Mouse (Mus musculus) hematopoietic stem cell, adult 5-6 weeks (primary cell): ENCODE results near the gene Hmgb2. TPM values are rescaled to one million over a fixed set of nuclear protein-coding genes. Genes with fewer than 3 reads are reported as not detected.
"Not testable (repeated sequence)": the region's sequence is repeated elsewhere in the genome, so short reads cannot be mapped to it uniquely, and the experiment has no call there.

ENCODE experiments used
- ATAC-seq, 2 experiments: fragments of 125-278 bp in 1 of 2; replicated peaks in 1 of 2; 2 replicates each; pipeline ENCODE4 v1.8.0; 2016 to 2017; ENCODE audit warnings: inconsistent platforms in 2 of 2, mild to moderate bottlenecking in 2 of 2, moderate number of reproducible peaks in 2 of 2, low read depth in 1 of 2, moderate TSS enrichment in 1 of 2; ENCODE audit not compliant: low FRiP score in 2 of 2, poor library complexity in 2 of 2, severe bottlenecking in 2 of 2, insufficient read depth in 1 of 2, low TSS enrichment in 1 of 2
- total RNA-seq: library from RNA; stranded (forward); fragments of 172-1452, 232-1000 nt; gene quantifications from 2 replicates; pipeline ENCODE4 v1.2.3, GENCODE M21; 2017

The Hmgb2 gene
- total RNA-seq, 1 experiment from 2014 or later, result 434 TPM

DNA sequence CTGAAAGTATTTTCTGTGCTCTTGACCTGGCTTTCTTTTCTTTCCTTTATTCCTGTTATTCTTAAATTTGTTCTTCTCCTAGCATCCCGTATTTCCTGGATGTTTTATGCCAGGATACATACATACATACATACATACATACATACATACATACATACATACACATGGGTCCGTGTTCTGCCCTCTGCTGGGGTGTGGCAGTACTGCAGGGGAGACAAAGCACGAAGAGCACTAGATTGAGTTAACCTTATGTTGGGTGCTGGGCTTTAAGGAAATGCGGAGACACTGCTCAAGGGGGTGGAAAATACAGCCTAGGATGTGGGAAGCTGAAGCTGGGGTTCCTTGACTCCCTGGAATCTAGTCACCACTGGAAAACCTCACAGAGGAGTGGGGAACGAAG lies 8.1 kb upstream of the Hmgb2 start:
- ATAC-seq, result peak; percentile 88 to 90

DNA sequence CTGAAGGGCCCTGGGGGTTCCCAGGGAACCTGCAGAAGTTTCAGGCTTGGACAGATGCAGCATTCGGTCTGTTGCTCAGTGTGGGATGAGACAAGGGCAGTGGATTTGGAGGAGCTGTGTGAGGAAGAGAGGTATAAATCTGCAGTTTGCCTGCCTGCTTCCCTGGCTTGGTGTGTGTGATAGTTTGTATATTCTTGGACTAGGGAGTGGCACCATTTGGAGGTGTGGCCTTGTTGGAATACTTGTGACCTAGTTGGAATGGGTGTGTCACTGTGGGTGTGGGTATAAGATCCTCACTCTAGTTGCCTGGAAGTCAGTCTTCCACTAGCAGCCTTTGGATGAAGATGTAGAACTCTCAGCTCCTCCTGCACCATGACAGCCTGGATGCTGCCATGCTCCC lies 6.2 kb upstream of the Hmgb2 start:
- ATAC-seq, result not testable (repeated sequence)

DNA sequence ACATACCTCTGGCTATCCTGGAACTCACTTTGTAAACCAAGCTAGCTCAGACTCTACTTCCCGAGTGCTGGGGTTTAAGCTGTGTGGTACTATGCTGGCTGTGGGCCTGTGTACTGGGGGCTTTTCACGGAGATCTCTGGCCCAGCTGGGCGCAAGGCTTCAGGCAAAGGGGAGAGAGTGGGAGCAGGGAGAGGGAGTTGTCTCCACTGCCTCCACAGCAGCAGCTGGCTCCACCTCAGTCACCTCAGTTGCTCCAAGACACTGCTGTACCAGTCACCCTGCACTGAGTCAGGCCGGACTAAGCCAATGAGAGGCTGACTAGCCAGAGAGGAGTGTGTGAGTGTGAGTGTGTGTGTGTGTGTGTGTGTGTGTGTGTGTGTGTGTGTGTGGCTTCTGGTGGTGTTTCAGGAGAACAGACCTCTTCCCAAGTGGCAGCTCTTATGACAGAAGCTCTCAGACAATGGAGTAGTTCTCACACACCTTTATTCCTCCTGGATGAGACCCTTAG lies 4.1 kb upstream of the Hmgb2 start:
- no peak for ATAC-seq

DNA sequence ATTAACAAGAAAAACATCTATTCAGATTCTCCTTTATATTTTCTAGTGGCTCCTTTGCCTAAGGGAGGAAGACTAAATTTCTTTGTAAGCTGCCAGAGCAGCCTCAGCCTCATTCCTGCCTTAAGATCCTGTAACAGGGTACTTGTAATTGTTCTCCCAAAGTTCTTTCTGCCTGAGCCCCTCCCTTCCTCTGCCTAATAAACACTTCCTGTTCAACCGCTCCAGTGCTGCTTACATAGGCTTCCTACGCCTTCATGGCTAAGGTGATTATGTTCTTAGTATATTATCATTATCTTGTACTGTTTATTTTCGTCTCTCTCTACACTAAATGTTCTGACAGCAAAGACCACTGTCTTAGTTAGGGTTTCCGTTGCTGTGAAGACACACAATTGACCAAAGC lies 3.0 kb upstream of the Hmgb2 start:
- ATAC-seq, result no peak

DNA sequence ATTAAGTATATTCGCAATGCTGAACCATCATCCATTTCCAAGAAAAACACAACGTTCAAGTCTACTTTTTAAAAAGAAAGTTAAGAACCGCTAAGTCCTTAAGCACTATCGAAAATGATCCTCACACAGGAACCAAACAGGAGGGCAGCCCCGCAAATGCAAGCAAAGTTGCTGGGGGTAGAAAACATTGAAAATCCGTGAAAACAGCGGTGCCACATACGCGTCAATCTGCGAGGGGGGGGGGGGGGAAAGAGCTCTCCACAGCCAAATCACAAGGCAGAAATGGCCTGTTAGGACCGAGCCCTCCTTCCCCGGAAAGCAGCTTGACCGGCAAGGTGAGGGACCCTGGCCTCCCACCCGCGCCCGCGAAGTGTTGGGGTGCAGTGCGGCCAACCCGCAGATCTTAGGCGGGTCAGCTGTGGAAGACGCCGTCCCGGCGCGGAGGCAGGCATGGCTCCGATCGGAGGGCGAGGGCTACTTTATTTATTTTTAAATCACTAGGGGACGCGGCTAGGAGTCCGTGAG lies 854 bp upstream of the Hmgb2 start:
- ATAC-seq, result no peak; a peak in 2 of 4 replicates

DNA sequence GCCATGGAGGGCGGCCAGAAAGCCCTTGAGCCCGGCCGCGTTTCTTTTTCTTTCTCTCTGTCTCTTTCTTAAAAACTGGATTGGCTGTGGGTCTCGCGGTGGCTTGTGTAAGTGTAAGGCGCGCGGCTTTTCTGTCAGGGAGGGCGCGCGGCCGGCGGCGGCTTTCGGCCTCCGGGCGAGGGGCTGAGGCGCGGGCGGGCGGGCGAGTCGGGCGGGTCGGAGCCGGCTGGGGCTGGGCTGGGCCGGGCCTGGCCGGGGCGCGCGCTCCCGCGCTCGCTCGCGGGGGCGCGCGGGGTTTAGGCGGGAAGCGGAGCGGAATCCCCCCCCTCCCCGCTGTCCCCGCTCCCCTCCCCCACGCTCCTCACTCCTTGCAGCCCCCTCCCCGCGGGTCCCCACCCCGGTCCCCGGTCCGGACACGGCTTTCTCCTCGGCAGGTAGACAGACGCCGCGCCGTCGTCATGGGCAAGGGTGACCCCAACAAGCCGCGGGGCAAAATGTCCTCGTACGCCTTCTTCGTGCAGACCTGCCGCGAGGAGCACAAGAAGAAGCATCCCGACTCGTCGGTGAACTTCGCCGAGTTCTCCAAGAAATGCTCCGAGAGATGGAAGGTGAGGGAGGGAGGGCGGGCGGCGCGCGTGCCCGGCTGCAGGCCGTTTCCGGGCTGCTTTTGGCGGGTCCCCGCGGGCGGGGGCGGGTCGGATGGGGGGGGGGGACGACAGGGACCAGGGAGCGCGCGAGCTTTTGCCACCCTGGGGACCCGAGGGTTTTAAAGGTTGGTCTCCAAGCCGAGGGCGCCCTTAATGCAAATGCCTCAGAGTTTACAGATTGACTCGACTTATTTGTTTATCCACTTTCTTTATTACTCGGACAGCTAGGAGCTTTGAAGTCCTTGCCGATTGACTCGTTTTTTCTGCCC lies 692 bp downstream of the Hmgb2 start:
- ATAC-seq, result no peak; a peak in 1 of 4 replicates

DNA sequence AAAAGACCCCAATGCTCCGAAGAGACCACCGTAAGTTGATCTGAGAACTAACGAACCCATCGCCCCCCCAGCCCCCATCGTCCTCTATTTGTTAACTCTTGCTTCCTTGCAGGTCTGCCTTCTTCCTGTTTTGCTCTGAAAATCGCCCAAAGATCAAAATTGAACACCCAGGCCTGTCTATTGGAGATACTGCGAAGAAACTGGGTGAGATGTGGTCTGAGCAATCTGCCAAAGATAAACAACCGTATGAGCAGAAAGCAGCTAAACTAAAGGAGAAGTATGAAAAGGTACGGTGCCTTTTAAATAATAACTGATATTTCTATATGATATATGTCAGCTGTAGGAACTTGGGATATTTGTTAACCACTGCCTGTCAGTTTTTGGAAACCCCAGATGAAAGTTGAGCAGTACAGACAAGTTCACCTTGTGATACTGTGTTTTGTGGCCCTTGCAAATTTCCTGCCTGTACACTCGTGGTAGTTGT lies 1.5 kb downstream of the Hmgb2 start:
- not testable (repeated sequence) for ATAC-seq

DNA sequence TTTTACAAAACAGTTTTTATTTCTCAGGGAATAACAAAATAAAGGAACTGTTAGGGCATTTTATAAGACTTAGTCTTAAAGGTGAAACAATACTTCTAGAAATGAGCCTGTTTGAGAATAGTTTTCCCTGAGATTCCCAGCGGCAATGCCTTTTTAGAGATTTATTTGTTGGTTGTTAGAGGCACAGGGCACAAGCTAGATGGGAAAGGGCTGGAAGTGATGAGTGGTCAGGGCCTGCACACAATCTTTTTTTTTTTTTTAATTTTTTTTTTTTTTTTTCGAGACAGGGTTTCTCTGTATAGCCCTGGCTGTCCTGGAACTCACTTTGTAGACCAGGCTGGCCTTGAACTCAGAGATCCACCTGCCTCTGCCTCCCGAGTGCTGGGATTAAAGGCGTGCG lies 5.0 kb downstream of the Hmgb2 start:
- not testable (repeated sequence) for ATAC-seq

DNA sequence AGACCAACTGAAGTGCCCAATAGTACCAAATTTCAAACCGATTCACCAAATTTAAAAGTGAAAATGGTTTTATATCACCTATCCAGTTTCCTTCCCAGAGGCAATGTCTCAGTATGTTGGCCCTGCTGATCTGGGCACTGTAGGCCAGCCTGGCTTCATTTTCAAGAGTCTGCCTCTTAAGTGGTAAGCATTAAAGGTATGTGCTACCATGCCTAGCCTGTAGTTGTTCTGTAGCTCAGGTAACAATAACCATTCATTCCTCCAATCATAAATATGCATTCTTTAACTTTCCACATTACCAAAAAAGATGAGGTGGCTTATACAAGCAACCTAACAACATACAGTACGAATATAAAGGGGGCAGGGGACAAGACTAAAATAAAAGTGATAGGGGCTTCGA lies 6.0 kb downstream of the Hmgb2 start:
- ATAC-seq, result no peak

DNA sequence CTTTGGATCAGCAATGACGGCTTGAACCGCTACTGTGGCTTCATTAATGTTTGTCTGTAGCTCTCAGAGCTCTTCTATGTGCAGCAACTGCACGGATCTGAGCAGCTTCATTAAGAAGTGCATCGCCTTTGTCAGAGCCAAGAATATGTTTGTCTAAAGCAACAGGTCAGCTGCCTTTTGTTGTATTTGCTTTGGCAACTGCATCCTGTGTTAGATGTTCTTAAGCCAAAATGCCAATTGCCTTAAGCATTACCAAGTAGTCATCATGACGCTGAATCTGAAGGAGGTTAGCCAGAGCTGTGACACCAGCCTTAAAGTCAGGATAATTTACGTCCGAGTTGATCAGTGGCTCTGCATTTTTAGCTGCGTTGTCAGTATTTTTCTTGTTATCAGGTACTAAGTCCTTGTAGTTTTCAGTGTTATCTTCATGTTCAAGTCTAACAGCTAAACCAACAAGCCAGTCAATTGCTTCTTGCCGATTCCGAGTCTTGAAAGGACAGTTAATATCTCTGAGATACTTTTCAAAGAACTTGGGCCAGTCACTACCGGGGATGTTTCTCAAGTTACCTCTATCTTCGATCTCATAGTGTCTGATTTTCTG lies 8.6 kb downstream of the Hmgb2 start:
- peak; percentile 16 to 18; a peak in 1 of 4 replicates for ATAC-seq

DNA sequence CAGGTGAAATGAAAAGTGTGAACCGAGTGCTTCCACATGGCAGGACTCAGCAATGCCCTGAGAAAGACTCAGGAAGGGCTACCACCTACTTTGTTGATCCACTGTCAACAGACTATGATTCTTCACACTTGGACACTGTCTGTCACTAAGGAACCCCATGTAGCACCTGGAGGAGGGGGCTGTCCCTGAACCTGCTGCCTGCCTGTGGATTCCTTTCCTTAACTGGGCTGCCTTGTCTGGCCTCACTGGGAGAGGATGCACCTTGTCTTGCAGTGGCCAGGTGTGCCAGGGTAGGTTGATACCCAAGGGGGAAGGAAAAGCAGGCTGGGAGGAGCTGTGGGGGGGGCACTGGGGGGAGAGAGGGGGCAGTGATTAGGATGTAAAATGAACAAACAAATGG lies 16.3 kb downstream of the Hmgb2 start:
- no peak for ATAC-seq

DNA sequence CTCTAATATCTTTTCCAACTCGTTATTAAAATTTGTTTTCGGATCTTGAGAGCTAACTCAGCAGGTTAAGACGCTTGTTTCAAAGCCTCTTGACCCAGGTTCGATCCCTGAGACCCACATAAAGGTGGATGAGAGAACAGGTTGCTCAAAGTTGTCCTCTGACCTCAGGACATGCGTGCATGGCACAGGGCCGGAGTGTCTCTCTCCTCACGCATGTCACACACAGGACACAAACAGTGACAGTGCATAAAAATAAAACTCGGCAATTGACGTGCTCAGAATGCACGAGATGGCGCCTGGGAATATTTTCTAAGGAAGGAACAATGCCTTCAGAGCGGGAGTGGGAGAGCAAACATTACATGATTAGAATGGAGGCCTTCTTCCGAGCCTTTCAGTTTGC lies 18.5 kb downstream of the Hmgb2 start:
- no peak for ATAC-seq

DNA sequence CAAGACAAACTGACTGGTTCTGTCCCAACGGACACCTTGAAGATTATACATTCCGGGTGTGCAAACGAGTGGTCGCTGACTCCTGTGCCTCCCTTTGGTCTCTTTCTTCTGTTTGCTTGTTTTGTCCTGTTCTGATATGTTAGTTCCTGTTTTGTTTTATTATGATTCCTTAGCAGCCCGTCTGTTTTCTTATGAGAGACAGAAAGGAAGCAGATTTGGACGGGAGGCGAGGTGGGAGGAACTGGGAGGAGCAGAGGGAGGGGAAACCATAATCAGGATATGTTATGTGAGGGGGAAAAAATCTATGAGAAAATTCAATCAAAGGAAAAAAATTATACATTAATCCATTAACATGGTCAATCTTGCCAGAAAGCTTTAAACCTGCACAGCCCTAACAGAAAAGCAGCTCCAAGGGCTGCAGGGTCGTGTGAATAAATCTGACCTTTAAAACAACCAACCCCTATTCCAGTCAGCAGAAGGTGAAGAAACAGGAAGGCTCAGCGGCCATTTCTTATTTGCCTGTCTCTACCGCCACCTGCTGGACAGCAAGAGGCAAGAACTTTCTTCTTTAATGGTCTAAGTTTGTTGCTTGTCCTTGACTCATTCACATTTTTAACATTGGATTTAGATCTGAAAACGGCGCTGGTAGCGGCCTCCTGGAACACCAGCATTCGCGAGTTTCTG lies 19.1 kb downstream of the Hmgb2 start:
- ATAC-seq, result peak; percentile 88

DNA sequence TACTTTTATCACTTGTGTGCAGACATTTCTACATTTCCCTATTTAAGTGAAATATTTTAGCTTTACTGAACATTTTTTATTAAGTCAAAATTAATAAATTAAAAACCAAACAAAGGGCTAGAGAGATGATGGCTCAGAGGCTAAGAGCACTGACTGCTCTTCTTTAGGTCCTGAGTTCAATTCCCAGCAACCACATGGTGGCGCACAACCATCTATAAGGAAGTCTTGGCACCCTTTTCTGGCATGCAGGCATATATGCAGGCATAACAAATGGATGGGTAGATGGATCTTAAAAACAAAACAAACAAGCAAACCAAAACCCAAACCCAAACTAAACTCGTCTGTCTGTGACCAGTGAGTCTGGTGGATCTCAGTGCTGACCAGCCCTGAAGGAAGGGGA lies 20.5 kb downstream of the Hmgb2 start:
- ATAC-seq, result no peak

DNA sequence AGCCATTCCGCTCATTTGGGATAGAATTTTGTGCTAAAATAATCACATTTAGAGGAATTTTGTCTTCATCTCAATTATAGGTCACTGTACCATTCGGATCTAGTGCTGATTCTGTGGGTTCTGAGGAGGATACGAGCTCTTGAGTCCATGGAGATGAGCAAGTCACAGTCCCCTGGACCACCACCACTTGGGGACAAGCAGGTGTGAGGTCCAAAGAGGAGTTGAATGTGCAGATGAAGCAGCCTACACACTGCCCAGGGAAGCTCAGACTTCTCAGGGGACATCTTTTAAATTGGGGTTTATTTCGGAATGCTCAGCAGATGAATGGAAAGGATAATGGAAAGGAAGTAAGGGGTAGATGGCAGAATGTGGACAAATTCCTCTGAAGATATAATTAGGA lies 21.4 kb downstream of the Hmgb2 start:
- ATAC-seq, result no peak

DNA sequence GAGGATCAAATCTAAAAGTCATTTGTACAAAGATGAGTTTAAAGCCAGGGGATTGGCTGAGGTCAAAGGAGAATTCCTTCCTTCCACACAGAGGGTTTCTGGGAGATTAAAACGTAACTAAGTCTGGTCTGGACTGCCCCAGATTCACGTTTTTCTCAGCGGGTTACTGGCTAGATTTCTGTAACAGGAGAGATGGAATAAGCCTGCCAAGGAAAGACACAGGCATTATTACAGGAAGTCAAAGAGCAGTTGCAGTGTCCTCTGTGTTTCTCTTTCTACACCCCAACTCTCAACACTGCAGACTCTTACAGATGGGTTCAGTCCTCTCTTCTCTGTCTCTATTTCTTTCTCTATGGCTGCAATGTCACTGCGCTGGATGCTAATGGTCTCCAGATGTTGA lies 22.8 kb downstream of the Hmgb2 start:
- no peak for ATAC-seq

DNA sequence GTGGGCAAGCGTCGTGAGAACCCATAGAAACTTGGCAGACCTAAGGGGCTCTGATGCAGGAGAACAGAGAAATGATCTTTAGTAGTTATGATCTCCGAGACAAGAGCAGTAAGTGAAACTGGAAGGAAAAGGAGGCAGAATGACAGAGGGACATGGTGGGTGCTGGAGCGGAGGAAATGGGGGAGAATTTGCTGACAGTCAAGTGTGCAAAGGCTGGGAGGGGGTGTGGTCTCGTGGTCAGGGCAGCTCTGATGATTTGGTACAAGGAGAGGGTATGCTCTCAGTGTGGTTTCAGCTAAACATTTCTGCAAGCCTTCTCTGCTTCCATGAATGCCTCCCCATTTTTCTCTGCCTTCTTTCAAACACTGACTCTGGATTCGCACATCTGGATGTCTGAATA lies 24.5 kb downstream of the Hmgb2 start:
- ATAC-seq, result peak; percentile 30 to 32; a peak in 2 of 4 replicates

DNA sequence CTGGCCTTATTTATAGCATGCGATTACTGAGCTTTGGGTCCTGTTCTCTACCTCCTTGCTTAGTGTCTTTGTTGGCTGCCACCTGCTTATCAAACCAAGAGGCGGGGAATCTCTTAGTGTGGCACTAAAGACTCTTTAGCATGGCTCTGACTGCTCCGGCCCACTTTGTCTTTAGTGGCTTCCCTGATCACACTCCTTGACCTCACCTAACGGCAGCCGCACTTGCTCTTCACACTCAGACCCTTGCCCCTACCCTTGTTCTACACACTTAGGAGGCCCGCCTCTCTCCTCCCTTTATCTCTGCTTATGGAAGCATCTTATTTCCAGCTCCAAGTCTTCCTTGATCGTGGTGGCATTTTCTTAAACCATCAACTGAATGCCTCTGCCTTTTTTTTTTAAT lies 26.9 kb downstream of the Hmgb2 start:
- no peak for ATAC-seq
